Mouse (Mus musculus): ENCODE data around the gene Ctdspl.
A peak's percentile ranks its signal among the peaks of the same experiment; 100 is the strongest.

Gene Ctdspl

GRCm38 (mm10) chr9:119010156-119010710, 84.0 kb downstream of the Ctdspl start:
- no peak for ATAC-seq (ENCODE audit: insufficient number of reproducible peaks, low FRiP score, low TSS enrichment)

GRCm38 (mm10) chr9:119016785-119017507, 90.7 kb downstream of the Ctdspl start:
- no peak for ATAC-seq (ENCODE audit: insufficient number of reproducible peaks, low FRiP score, low TSS enrichment)

- no peak for ATAC-seq (ENCODE audit: insufficient number of reproducible peaks, low FRiP score, low TSS enrichment)
Measured at GRCm38 (mm10) chr9:119021731-119022130, 95.5 kb downstream of the Ctdspl start.

- ATAC-seq (ENCODE audit: insufficient number of reproducible peaks, low FRiP score, low TSS enrichment): no peak
Measured at GRCm38 (mm10) chr9:119025263-119025662, 99.0 kb downstream of the Ctdspl start.

DNA sequence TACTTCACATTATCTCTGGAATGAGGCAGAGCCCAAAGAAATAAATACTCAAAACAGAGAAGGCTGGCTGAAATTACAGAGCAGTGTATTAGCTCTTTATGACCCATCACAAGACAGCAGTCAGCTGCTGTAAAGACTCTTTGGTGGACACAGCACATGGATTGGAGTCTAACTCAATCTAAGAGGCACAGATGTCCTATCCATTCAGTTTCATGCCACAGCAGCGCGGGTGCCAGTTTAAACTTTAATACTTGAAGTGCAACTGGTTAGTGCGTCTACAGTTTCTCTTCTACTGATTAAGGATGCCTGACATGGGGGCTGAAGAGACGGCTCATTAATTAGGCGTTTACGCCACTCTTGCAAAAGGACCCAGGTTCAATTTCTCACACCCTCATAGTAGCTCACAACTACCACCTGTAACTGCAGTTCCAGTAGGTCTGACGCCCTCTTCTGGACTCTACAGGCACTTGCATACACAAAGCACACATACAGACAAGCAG, 99.6 kb downstream of the Ctdspl start:
- no peak for ATAC-seq (ENCODE audit: insufficient number of reproducible peaks, low FRiP score, low TSS enrichment)

DNA sequence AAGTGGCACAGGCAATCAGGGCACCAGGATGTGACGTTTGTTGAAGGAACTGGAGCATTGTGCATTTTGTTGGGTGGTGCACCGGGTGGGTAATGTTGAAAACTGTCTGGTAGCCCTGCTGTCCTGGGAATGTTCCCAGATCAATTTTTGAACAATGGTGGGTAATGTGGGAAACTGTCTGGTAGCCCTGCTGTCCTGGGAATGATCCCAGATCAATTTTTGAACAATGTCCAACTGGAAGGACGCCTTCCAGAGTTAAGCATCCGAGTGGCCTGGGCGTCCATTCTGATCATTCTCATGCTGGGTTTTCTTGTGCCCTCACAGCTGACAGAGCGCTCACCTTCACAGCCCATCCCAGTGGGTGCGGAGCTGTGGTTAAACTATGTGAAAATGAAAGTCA, 101.1 kb downstream of the Ctdspl start:
- no peak for ATAC-seq (ENCODE audit: insufficient number of reproducible peaks, low FRiP score, low TSS enrichment)

GRCm38 (mm10) chr9:119028226-119029195, 102.3 kb downstream of the Ctdspl start:
- no peak for ATAC-seq (ENCODE audit: insufficient number of reproducible peaks, low FRiP score, low TSS enrichment)

DNA sequence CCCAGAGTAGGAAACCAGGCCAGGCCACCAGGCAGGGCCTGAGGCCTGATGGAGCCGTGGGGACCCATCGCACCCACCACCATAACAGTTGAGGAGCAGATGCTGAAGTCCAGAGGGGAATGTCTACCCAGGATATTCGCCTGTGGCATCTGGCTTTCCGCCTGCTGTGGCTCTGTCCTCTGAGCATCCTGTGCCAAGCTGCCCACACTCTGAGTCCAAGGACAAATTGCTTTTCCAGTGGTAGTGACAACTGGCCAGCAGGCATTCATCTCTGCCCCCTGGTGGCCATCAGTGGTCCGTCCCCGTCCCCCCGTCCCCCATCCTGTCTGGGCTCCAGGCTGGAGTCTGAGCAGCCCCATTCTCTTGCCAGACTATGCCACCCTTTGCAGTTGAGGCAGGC, 103.3 kb downstream of the Ctdspl start:
- ATAC-seq (ENCODE audit: insufficient number of reproducible peaks, low FRiP score, low TSS enrichment): no peak

GRCm38 (mm10) chr9:119031038-119031437, 104.8 kb downstream of the Ctdspl start:
- no peak for ATAC-seq (ENCODE audit: insufficient number of reproducible peaks, low FRiP score, low TSS enrichment)

- ATAC-seq (ENCODE audit: insufficient number of reproducible peaks, low FRiP score, low TSS enrichment): no peak
Measured at GRCm38 (mm10) chr9:119031772-119032171, 105.5 kb downstream of the Ctdspl start.

GRCm38 (mm10) chr9:119032538-119032937, 106.3 kb downstream of the Ctdspl start:
- no peak for ATAC-seq (ENCODE audit: insufficient number of reproducible peaks, low FRiP score, low TSS enrichment)

DNA sequence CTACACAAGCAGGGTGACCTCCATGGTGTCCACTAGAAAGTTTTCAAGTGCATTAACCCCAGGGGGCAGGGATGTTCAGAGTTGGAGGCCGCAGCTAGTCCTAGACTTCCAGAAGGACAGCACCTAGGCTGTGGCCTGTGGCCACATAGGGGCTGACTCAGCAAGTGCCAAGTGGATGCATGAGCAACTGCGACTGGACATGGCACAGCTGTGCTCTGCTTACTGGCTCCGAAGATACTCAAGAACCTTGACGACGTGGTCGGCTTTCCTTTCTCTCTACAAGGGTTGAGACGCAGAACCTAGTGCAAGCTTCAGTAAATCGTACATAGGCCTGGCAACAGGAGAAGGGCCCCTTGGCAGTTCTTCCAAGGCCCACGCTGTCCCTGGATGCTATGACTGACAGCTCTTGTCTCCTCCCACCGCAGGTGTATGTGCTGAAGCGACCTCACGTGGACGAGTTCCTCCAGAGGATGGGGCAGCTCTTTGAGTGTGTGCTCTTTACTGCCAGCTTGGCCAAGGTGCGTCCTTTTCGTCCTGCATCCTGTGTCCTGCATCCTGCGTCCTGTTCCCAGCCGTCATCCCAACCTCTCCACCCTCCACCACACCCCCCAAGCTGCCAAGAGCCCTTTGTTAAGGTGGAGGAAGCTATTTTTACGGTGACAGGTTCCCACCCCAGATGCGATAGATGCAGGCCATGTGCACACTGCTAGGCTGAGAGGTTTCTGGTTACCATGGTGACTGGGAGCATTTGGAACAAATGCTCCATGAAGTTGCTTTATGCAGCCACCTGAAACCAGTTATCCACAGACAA, 107.1 kb downstream of the Ctdspl start:
- no peak for ATAC-seq (ENCODE audit: insufficient number of reproducible peaks, low FRiP score, low TSS enrichment)

- ATAC-seq (ENCODE audit: insufficient number of reproducible peaks, low FRiP score, low TSS enrichment): no peak
Measured at GRCm38 (mm10) chr9:119034069-119034468, 107.8 kb downstream of the Ctdspl start.

DNA sequence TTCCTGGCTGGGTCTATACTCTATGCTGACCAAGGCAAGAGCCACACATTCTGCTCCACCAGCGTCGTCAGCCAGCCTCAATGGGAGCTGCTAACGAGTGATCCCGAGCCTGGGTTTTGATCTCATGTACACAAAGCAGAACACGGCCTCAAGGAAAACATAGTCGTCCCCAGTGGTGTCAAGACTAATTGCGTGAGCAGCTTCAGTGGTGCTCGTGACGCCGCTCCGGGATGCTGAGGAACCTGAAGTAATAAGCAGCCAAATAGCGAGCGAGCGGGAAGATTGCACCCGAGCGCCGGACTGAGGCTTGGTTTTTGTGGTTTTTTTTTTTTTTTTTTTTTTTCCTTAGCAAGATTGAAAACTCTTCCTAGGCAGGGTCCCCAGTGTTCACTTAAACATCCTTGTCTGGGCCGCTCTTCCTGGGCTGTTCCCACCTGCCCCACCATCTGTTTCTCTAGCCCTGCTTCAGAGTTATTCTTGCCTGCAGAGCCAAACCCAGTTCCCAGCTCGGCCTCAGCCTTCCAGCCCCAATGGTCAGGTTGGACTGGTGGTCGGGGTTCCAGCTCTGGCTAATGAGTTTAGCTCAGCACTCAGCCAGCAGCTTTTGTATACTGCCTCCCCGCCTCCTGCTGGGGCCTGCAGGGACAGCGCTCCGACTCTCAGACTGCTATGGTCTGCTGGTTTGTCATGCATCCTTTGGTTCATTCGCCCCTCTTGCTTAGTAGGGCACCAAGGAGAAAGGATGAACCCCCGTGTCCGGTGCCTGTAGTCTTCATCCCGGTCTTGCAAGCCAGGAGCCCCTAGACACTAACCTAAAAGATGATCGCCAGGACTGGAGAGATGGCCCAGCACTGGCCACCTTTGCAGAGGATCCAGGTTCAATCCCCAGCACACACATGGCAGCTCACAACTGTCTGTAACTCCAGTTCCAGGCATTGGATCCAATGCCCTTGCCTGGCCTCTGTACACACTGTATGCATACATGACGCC, 108.7 kb downstream of the Ctdspl start:
- ATAC-seq (ENCODE audit: insufficient number of reproducible peaks, low FRiP score, low TSS enrichment): no peak

- ATAC-seq (ENCODE audit: insufficient number of reproducible peaks, low FRiP score, low TSS enrichment): no peak
Measured at GRCm38 (mm10) chr9:119035836-119036235, 109.6 kb downstream of the Ctdspl start.

GRCm38 (mm10) chr9:119037076-119037730, 111.0 kb downstream of the Ctdspl start:
- no peak for ATAC-seq (ENCODE audit: insufficient number of reproducible peaks, low FRiP score, low TSS enrichment)

DNA sequence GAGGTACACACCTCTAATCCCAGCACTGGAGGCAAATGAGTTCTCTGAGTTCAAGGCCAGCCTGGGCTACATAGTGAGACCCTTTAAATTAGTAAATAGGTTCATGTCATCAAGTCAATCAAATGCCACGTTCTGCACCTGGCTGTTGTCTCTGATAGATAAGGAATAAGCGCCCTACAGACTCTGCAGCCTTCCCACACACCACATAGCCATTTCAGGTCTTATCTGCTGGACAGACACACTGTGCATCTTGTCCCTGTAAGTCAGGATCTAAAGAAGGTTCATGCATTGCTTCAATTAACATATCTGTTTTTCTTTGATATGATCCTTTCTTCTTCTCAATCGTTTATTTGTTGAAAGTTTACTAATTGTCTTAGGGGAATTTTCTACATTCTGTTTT, 112.3 kb downstream of the Ctdspl start:
- no peak for ATAC-seq (ENCODE audit: insufficient number of reproducible peaks, low FRiP score, low TSS enrichment)

DNA sequence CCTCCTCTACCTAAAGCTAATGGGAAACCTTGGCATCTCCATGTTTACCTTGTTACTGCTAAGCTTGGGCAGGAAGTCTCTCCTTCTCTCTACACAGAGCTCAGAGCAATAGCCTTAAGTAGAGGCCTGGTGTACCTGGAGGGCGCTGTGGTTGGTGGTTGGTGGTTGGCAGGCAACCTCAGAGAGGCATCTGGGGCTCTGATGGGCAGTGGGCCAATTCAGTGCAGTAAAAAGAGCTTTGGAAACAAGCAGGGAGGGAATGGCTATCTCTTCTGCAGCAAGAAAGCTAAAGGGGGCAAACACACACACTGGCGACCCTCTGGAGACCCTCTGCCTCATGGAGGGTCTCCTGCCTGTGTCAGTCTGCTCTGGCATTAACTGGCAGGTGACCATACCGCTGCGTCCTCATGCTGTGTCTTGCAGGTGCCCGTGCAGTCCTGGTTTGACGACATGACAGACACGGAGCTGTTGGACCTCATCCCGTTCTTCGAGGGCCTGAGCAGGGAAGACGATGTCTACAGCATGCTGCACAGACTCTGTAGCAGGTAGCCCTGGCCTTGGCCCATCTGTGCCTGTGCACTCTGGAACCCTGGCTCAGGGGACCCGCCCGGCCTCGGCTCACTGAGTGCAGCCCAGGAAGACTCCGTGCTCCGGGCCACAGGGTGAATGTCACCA, 114.0 kb downstream of the Ctdspl start:
- 0 out of 2 replicates have a peak, but pooled peaks have one; percentile 32 for ATAC-seq (ENCODE audit: insufficient number of reproducible peaks, low FRiP score, low TSS enrichment)
